Mouse (Mus musculus) intestine, embryonic 15.5 days (tissue): ENCODE measurements around the gene Cdk6. TPM values are rescaled to one million over a fixed set of nuclear protein-coding genes. Genes with fewer than 3 reads are reported as not detected.

ENCODE experiments used
- ATAC-seq: fragments of 200-750 bp; cut with Nextera tagmentation; 2 replicates; pipeline ENCODE4 v1.8.0; 2017; ENCODE audit warnings: moderate TSS enrichment, moderate library complexity
- H3K27ac ChIP-seq: fragments of 300-500 bp; sonication (generic); 2 replicates; pipeline ENCODE4 v1.5.1; 2015; ENCODE audit warnings: mild to moderate bottlenecking, inconsistent platforms
- H3K27me3 ChIP-seq: fragments of 300-500 bp; sonication (generic); replicated peaks from 2 replicates; pipeline ENCODE4 v1.6.1; 2015; ENCODE audit warnings: inconsistent platforms
- H3K36me3 ChIP-seq: fragments of 300-500 bp; sonication (generic); 2 replicates; pipeline ENCODE4 v1.6.1; 2015; ENCODE audit warnings: inconsistent platforms
- H3K4me1 ChIP-seq: fragments of 300-500 bp; sonication (generic); replicated peaks from 2 replicates; pipeline ENCODE4 v1.6.1; 2015; ENCODE audit warnings: inconsistent platforms
- H3K4me2 ChIP-seq: fragments of 300-500 bp; sonication (generic); replicated peaks from 2 replicates; pipeline ENCODE4 v1.6.1; 2015; ENCODE audit warnings: mild to moderate bottlenecking, inconsistent platforms
- H3K4me3 ChIP-seq: fragments of 300-500 bp; sonication (generic); replicated peaks from 2 replicates; pipeline ENCODE4 v1.5.1; 2015; ENCODE audit warnings: inconsistent platforms
- H3K9ac ChIP-seq: fragments of 300-500 bp; sonication (generic); 2 replicates; pipeline ENCODE4 v1.6.1; 2015; ENCODE audit warnings: inconsistent platforms
- H3K9me3 ChIP-seq: fragments of 300-500 bp; sonication (generic); 2 replicates; pipeline ENCODE4 v1.6.1; 2016; ENCODE audit warnings: inconsistent platforms
- WGBS: fragments of 180-500 bp; shearing (Covaris S2); methylation state at CpG from one replicate; pipeline ENCODE4 v1.1.7; 2015; 5-methylcytosine and 5-hydroxymethylcytosine counted together
- polyA plus RNA-seq: library from polyadenylated mRNA; unstranded; fragments of >200 nt; fragmentation: Nextera tagmentation; extraction: Ambion mirVana; gene quantifications from 2 replicates; pipeline ENCODE4 v1.2.1, GENCODE M21; 2015

Cdk6 gene
- polyA plus RNA-seq, 1 experiment from 2014 or later = 30.1 TPM

GRCm38 (mm10) chr5:3463758-3464157, 122.5 kb downstream of the Cdk6 start:
- no peak overlapping the region for H3K27ac ChIP-seq
- no peaks in the 10 kb centered on the region for H3K36me3 ChIP-seq
- no peak overlapping the region for H3K4me3 ChIP-seq
- no peak for ATAC-seq
- 76% methylated on average over 3 of the region's 3 CpGs for WGBS
- no peak overlapping the region for H3K9ac ChIP-seq
- H3K4me1 ChIP-seq = peaks cover 7% of the 10 kb centered on the region
- H3K9me3 ChIP-seq = no peaks in the 10 kb centered on the region
- H3K27me3 ChIP-seq = no peaks in the 10 kb centered on the region
- no peak overlapping the region for H3K4me2 ChIP-seq

DNA sequence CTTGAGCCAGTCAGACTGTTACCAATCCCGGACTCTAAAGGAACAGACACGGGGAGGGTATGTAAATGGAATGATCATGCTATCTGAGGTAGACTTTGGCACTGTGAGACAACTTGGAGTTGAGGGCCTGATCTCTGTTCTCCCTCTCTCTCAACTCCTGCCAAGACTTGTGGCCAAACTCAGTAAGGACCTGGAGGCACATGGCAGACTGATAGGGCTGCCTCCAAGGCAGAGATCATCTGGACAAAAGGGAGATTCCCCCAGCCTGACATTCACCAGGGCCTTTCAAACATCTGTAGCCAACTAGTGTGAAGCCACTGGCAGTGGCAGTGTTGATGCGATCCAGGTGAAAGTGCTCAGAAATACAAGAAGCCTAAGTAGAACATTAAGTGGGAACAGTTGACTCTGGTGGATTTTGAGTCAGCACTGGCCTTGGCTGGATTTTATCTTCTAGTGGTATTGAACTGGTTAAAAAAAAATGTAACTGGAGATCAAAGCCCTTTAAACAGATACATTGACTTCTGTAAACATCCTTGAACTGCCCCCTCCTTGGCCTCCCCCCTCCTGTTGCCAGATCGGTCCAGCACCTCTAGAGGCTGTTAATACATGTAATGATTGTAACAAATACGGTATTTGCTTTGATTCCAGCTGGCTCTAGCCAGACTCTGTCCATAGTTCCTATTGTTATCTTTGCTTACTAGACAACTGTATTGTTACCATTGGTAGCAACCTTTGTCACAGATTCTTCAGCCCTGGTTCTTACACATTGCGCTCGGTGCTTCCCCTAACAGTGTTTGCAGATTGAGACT, 125.0 kb downstream of the Cdk6 start:
- no peaks in the 10 kb centered on the region for H3K9me3 ChIP-seq
- no peak overlapping the region for H3K27ac ChIP-seq
- no peaks in the 10 kb centered on the region for H3K36me3 ChIP-seq
- H3K9ac ChIP-seq = no peak overlapping the region
- 36% methylated on average over 7 of the region's 7 CpGs for WGBS
- H3K4me1 ChIP-seq = peaks cover 7% of the 10 kb centered on the region
- H3K4me3 ChIP-seq = no peak overlapping the region
- no peak overlapping the region for H3K4me2 ChIP-seq
- H3K27me3 ChIP-seq = no peaks in the 10 kb centered on the region
- peak; percentile 69 for ATAC-seq

DNA sequence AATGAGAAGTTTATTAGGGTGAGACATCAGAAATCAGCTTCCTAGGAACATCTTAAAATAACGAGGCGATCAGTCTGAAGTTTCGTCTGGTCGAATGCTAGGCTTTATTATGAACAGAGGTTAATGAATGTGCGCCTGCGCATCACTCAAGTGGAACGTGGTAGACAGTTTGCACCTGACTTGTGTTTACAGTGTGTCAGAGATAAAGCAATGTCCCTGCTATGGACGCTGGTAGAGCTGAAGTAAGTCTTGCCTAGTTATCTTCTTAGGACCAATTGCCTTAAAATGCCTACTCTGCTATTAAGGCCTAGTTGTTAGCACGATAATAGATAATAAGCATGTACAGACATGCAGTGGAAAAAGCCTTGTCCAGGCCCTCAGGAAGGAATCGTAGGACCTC, 129.6 kb downstream of the Cdk6 start:
- Histone ChIP-seq H3K4me3 (no peak overlapping the region), H3K9ac (no peak overlapping the region), H3K4me1 (peaks cover 4% of the 10 kb centered on the region), H3K9me3 (no peaks in the 10 kb centered on the region), H3K27me3 (no peaks in the 10 kb centered on the region), H3K4me2 (no peak overlapping the region), H3K36me3 (no peaks in the 10 kb centered on the region), H3K27ac (no peak overlapping the region)
- 81% methylated on average over 10 of the region's 10 CpGs for WGBS
- ATAC-seq = no peak

GRCm38 (mm10) chr5:3472311-3473156, 131.2 kb downstream of the Cdk6 start:
- no peak for ATAC-seq
- no peaks in the 10 kb centered on the region for H3K9me3 ChIP-seq
- WGBS = 80% methylated on average over 22 of the region's 22 CpGs
- no peaks in the 10 kb centered on the region for H3K27me3 ChIP-seq
- no peaks in the 10 kb centered on the region for H3K4me1 ChIP-seq
- H3K4me2 ChIP-seq = no peak overlapping the region
- no peak overlapping the region for H3K27ac ChIP-seq
- H3K36me3 ChIP-seq = no peaks in the 10 kb centered on the region
- H3K9ac ChIP-seq = no peak overlapping the region
- H3K4me3 ChIP-seq = no peak overlapping the region

DNA sequence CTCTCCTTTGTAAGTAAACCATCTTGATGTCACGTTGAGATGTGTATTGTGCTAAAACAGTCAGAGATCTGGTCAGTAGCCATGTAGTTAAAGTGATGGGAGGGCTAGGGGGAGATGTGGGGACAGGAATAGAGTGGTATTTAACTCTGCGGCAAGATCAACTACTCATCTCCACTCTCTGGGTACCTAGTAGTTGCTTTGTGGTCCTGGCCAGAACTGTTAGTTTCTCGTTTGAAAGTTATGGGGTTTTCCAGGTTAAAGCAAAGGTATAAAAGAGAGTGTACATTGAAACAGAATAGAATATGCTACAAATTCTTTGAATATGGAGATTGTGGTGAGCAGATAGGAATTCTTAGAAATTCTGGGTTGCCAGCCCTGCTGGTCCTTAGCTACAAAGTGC, 136.4 kb downstream of the Cdk6 start:
- Histone ChIP-seq H3K27me3 (no peaks in the 10 kb centered on the region), H3K27ac (no peak overlapping the region), H3K36me3 (no peaks in the 10 kb centered on the region), H3K9ac (no peak overlapping the region), H3K4me3 (no peak overlapping the region), H3K4me1 (no peaks in the 10 kb centered on the region), H3K9me3 (no peaks in the 10 kb centered on the region), H3K4me2 (no peak overlapping the region)
- no peak for ATAC-seq
- 76% methylated on average over 3 of the region's 3 CpGs for WGBS

GRCm38 (mm10) chr5:3478216-3478615, 136.9 kb downstream of the Cdk6 start:
- H3K27ac ChIP-seq = no peak overlapping the region
- no peak overlapping the region for H3K4me2 ChIP-seq
- H3K9me3 ChIP-seq = no peaks in the 10 kb centered on the region
- WGBS = 94% methylated on average over 8 of the region's 8 CpGs
- no peak overlapping the region for H3K9ac ChIP-seq
- H3K36me3 ChIP-seq = no peaks in the 10 kb centered on the region
- H3K4me3 ChIP-seq = no peak overlapping the region
- no peaks in the 10 kb centered on the region for H3K4me1 ChIP-seq
- H3K27me3 ChIP-seq = no peaks in the 10 kb centered on the region
- no peak for ATAC-seq

GRCm38 (mm10) chr5:3479016-3479795, 137.9 kb downstream of the Cdk6 start:
- no peaks in the 10 kb centered on the region for H3K4me1 ChIP-seq
- no peak overlapping the region for H3K4me3 ChIP-seq
- H3K27me3 ChIP-seq = no peaks in the 10 kb centered on the region
- H3K4me2 ChIP-seq = no peak overlapping the region
- WGBS = 86% methylated on average over 7 of the region's 7 CpGs
- no peak overlapping the region for H3K9ac ChIP-seq
- H3K36me3 ChIP-seq = no peaks in the 10 kb centered on the region
- H3K9me3 ChIP-seq = no peaks in the 10 kb centered on the region
- no peak overlapping the region for H3K27ac ChIP-seq
- ATAC-seq = no peak

- ATAC-seq = no peak
- no peak overlapping the region for H3K27ac ChIP-seq
- H3K27me3 ChIP-seq = no peaks in the 10 kb centered on the region
- no peak overlapping the region for H3K9ac ChIP-seq
- no peaks in the 10 kb centered on the region for H3K4me1 ChIP-seq
- H3K4me3 ChIP-seq = no peak overlapping the region
- H3K9me3 ChIP-seq = no peaks in the 10 kb centered on the region
- 94% methylated on average over 9 of the region's 9 CpGs for WGBS
- H3K36me3 ChIP-seq = no peaks in the 10 kb centered on the region
- H3K4me2 ChIP-seq = no peak overlapping the region
Observed at GRCm38 (mm10) chr5:3480637-3481395, 139.5 kb downstream of the Cdk6 start.

DNA sequence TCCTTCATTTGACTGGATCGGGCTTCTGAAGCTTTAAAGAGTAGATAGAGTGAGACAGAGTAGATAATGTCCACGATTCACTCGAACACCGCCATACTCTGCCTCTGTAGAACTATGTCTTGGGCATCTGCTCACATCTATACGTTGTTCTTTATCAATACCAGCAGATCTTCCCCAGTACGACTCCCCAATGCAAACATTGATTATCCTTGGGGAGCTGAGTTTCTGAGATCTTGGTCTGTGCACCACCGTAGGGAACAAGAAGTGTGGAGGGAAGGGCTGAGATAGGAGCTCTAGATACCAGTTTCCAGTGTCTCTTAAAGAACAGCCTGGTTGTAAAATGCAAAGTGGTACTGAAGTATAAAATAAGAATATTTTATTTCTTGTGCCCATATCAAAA, 141.2 kb downstream of the Cdk6 start:
- Histone ChIP-seq H3K4me1 (no peaks in the 10 kb centered on the region), H3K36me3 (no peaks in the 10 kb centered on the region), H3K27ac (no peak overlapping the region), H3K9me3 (no peaks in the 10 kb centered on the region), H3K4me2 (no peak overlapping the region), H3K27me3 (no peaks in the 10 kb centered on the region), H3K4me3 (no peak overlapping the region), H3K9ac (no peak overlapping the region)
- no peak for ATAC-seq
- WGBS = 92% methylated on average over 7 of the region's 7 CpGs

- Histone ChIP-seq H3K4me2 (no peak overlapping the region), H3K36me3 (no peaks in the 10 kb centered on the region), H3K4me3 (no peak overlapping the region), H3K9me3 (no peaks in the 10 kb centered on the region), H3K27ac (no peak overlapping the region), H3K4me1 (no peaks in the 10 kb centered on the region), H3K9ac (no peak overlapping the region), H3K27me3 (no peaks in the 10 kb centered on the region)
- no peak for ATAC-seq
- 92% methylated on average over 5 of the region's 5 CpGs for WGBS
Observed at GRCm38 (mm10) chr5:3483054-3483722, 141.9 kb downstream of the Cdk6 start.

DNA sequence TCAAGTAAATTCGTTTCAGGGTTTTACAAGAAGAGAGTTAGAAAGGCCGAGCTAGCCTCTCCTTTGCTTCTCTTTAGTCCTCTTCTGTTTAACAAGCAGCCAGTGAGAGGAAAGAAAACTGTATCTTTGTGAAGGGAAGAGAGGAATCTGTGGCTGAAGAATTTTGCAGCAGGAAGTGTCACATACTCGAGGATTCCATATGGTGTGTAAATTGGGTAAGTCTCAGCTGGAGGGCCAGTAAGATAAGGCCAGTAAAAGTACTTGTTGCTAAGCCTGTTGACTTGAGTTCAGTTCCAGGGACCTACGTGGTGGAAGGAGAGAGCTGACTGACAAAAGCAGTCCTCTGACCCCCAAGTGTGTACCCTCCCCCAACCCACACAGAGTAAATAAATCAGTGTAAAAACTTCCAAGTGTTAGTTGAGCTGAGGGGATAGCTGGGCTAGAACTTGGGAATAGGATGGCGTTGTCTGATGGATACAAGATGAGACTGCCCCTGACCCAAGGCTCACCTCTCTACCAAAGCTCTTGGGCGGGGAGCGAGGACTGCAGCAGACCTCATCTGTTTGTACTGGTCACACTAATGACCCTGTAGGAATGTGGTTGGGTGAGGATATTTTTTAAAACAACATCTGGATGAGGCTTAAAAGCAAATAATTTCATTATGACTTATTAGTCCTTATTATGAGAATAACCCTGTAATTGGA, 145.4 kb downstream of the Cdk6 start:
- no peak for ATAC-seq
- 60% methylated on average over 7 of the region's 7 CpGs for WGBS
- H3K9me3 ChIP-seq = no peaks in the 10 kb centered on the region

More for the DNA sequence above, 145.4 kb downstream of the Cdk6 start:
- Histone ChIP-seq H3K27me3 (no peaks in the 10 kb centered on the region), H3K36me3 (no peaks in the 10 kb centered on the region), H3K4me2 (no peak overlapping the region), H3K4me1 (peaks cover 7% of the 10 kb centered on the region; the same call in 1 of the 2 replicates), H3K27ac (no peak overlapping the region), H3K9ac (no peak overlapping the region), H3K4me3 (no peak overlapping the region)
